Mouse (Mus musculus) thymus, adult 2 months (tissue): ENCODE results near the gene Cep78.

ENCODE experiments used
- CTCF ChIP-seq: fragments of 200-500 bp; IDR thresholded peaks from 2 replicates; pipeline ENCODE4 v1.5.1; 2012; ENCODE audit warnings: mild to moderate bottlenecking, control low read depth, low read length, moderate library complexity, borderline replicate concordance; ENCODE audit not compliant: control insufficient read depth, poor library complexity, insufficient read depth; ENCODE audit errors: extremely low read depth
- POLR2A ChIP-seq: fragments of 200-500 bp; IDR thresholded peaks from 2 replicates; pipeline ENCODE4 v1.6.1; 2012; ENCODE audit warnings: mild to moderate bottlenecking, low read length, control low read depth, moderate library complexity; ENCODE audit not compliant: control insufficient read depth, poor library complexity, insufficient read depth; ENCODE audit errors: extremely low read depth

DNA sequence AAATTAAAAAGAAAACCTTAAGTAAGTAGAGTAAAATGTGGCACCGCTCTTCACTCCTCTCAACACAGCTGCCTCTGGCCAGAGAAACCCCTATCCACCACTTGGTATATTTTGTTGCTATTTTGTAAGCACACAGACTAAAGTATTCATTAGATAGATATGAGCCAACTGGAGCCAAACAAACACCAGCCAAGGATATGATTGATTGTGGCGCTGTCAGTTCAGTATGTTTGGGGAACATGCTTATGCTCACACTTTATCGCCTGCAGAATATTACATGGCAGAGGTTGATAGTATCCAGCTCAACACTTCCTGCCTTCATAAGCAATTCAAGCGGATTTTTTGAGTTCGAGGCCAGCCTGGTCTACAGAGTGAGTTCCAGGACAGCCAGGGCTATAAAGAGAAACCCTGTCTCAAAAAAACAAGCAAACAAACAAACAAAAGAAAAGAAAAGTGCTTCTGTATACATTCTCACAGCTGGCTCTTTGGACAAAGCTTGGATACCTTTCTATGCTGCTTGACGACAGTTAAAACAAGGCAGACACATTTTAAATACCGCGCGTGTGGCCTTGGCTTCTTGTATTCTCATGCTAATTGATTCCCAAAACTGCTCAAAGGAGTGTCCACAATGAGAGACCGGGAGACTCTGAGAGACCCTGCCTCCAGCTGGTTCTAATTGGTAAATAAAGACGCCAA is 42.2 kb downstream of the Cep78 start:
- TF ChIP-seq CTCF = no peak
- TF ChIP-seq POLR2A = no peak
